Mouse (Mus musculus) hindbrain, postnatal 0 days (tissue): ENCODE measurements at regions not wholly inside any gene's neighbourhood (a gene's known extent, or its start where the extent isn't known, plus 50 kb on each side); places are given as distances from the start of the nearest gene placed in this dataset.
"Not testable (repeated sequence)": the region's sequence is repeated elsewhere in the genome, so short reads cannot be mapped to it uniquely, and the experiment has no call there.

Experiments
- ATAC-seq: fragments of 200-750 bp; cut with Nextera tagmentation; 2 replicates; pipeline ENCODE4 v1.8.0; 2017; ENCODE audit warnings: mild to moderate bottlenecking, moderate TSS enrichment, moderate library complexity
- DNase-seq: peaks from one replicate; pipeline ENCODE4 v3.0.0-alpha.2; 2015; ENCODE audit warnings: low spot score
- H3K27ac ChIP-seq: fragments of 300-500 bp; sonication (generic); 2 replicates; pipeline ENCODE4 v1.5.1; 2014; ENCODE audit warnings: mild to moderate bottlenecking
- H3K27me3 ChIP-seq: fragments of 300-500 bp; sonication (generic); 2 replicates; pipeline ENCODE4 v1.6.1; 2014; ENCODE audit warnings: low read length, mixed read lengths; ENCODE audit not compliant: insufficient read depth
- H3K36me3 ChIP-seq: fragments of 300-500 bp; sonication (generic); 2 replicates; pipeline ENCODE4 v1.6.1; 2014; ENCODE audit warnings: low read length, mixed read lengths; ENCODE audit not compliant: insufficient read depth
- H3K4me1 ChIP-seq: fragments of 300-500 bp; sonication (generic); 2 replicates; pipeline ENCODE4 v1.6.1; 2014; ENCODE audit warnings: antibody characterized with exemption, low read length, mixed read lengths; ENCODE audit not compliant: insufficient read depth
- H3K4me2 ChIP-seq: fragments of 300-500 bp; sonication (generic); 2 replicates; pipeline ENCODE4 v1.6.1; 2014; ENCODE audit warnings: low read depth, mild to moderate bottlenecking, low read length, moderate library complexity, mixed read lengths
- H3K4me3 ChIP-seq: fragments of 300-500 bp; sonication (generic); 2 replicates; pipeline ENCODE4 v1.5.1; 2014; ENCODE audit warnings: low read length
- H3K9ac ChIP-seq: fragments of 300-500 bp; sonication (generic); replicated peaks from 2 replicates; pipeline ENCODE4 v1.6.1; 2014; ENCODE audit warnings: mild to moderate bottlenecking, low read length, moderate library complexity, mixed read lengths
- H3K9me3 ChIP-seq: fragments of 300-500 bp; sonication (generic); 2 replicates; pipeline ENCODE4 v1.6.1; 2016; ENCODE audit warnings: low read length, mixed read lengths
- CTCF ChIP-seq: IDR thresholded peaks from 2 replicates; pipeline ENCODE4 v1.5.1; 2016; ENCODE audit warnings: antibody characterized with exemption, control low read depth, low read depth
- WGBS: fragments of 180-500 bp; shearing (Covaris S2); extraction: QIAGEN DNeasy Blood & Tissue Kit; methylation state at CpG from one replicate; pipeline ENCODE4 v1.1.7; 2014; 5-methylcytosine and 5-hydroxymethylcytosine counted together

DNA sequence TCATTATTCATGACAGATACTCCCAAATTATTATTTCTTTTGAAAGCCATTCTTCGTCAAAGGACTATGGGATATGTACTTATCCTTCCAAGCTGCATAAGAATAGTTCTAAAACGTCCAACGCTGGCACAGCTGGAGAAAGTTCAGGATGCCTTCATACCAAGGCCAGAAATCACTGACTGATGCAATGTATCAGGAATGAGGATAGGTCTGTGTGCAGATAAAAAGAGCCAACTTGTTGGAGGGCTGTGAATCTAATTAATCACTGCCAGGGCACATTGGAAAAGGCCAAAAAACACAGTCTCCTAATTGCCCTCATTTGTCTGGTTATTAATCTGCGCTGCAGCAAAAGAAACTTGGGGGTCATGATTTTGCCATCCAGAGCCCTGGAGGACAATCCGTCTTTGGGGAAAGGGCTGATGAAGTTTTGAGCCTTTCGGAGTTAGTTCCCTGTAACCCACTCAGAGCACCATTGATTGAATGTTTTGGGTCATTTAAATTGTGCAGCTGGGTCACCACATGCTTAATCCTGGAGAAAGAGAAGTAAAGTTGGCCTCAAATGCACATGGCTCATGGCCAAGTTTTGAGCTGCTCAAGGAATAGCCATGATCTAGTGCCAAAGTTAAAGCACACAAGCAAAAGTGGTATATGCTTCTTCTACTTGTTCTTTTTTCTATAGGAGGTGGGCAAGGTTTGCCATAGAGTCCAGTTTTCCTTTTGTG is 248.0 kb upstream of the Sfrp2 start:
- Histone ChIP-seq H3K27ac (no peak overlapping the region), H3K36me3 (no peaks in the 10 kb centered on the region), H3K9me3 (no peaks in the 10 kb centered on the region), H3K27me3 (no peaks in the 10 kb centered on the region), H3K4me2 (no peak overlapping the region), H3K4me3 (no peak overlapping the region), H3K4me1 (no peaks in the 10 kb centered on the region), H3K9ac (no peak overlapping the region)
- DNase-seq (peak; percentile 74), ATAC-seq (no peak)
- 45% methylated on average over 6 of the region's 6 CpGs for WGBS
- TF ChIP-seq CTCF, result no peak

DNA sequence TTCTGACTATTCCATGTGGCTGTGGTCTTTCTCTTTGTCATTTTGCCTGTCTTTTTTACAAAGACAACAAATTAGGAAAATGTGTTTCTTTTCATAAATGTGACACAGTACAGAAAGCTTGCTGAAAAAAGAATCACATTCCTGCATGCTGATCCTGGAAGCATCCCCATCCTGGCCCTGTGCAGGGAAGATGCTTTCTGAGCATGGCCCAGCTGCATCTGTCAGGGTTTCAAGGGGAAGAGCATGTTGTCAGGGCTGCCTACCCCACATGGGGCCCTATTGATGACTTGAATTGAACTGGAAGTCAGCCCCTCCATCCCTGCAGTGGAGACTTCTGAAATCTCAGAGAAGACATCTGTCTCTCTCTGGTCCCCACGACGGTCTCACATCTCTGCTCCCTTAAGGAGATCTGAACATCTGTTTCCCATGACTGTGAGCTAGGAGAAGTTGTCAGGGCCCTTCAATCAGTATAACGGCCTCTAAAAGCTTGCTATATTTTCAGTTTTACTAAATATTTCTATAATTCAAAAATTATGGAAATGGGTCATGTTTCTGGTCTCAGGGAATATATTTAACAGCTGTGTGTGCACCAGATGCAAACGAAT is 235.8 kb upstream of the Sfrp2 start:
- 66% methylated on average over 4 of the region's 4 CpGs for WGBS
- H3K4me2 ChIP-seq, result no peak overlapping the region

DNA sequence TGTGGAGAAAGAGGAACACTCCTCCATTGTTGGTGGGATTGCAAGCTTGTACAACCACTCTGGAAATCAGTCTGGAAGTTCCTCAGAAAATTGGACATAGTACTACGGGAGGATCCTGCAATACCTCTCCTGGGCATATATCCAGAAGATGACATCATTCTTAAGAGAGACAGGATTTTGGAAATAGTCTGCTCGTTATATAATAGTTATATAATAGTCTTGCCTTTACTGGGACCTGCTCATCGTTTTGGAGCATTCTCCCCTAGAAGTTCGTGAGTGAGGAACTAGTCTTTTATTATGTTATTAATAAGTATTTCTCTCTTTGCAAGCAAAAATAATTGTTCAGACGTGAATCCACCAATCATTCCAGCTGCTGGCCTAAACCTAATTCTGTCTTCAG is 229.5 kb upstream of the Sfrp2 start:
- not testable (repeated sequence) for H3K4me1 ChIP-seq, H3K9ac ChIP-seq, H3K4me3 ChIP-seq, H3K9me3 ChIP-seq, DNase-seq, H3K27me3 ChIP-seq, H3K36me3 ChIP-seq, H3K27ac ChIP-seq, H3K4me2 ChIP-seq, ATAC-seq
- 67% methylated on average over 5 of the region's 5 CpGs for WGBS

More for the DNA sequence above, 235.8 kb upstream of the Sfrp2 start:
- Histone ChIP-seq H3K9ac (no peak overlapping the region), H3K9me3 (no peaks in the 10 kb centered on the region), H3K27ac (no peak overlapping the region), H3K36me3 (no peaks in the 10 kb centered on the region), H3K4me1 (no peaks in the 10 kb centered on the region), H3K27me3 (no peaks in the 10 kb centered on the region), H3K4me3 (no peak overlapping the region)
- DNase-seq, result no peak
- no peak for TF ChIP-seq CTCF
- no peak for ATAC-seq

- H3K4me2 ChIP-seq, result no peak overlapping the region
- H3K9ac ChIP-seq, result no peak overlapping the region
- H3K4me1 ChIP-seq, result no peaks in the 10 kb centered on the region
- ATAC-seq (no peak), DNase-seq (peak; percentile 10)
- no peak overlapping the region for H3K27ac ChIP-seq
- no peaks in the 10 kb centered on the region for H3K27me3 ChIP-seq
- H3K9me3 ChIP-seq, result no peaks in the 10 kb centered on the region
- TF ChIP-seq CTCF, result no peak
- 47% methylated on average over 4 of the region's 4 CpGs for WGBS
- H3K4me3 ChIP-seq, result no peak overlapping the region
- no peaks in the 10 kb centered on the region for H3K36me3 ChIP-seq
These were observed 228.9 kb upstream of the Sfrp2 start for GRCm38 (mm10) chr3:83537231-83537630.

GRCm38 (mm10) chr3:83537711-83538110 is 228.4 kb upstream of the Sfrp2 start:
- H3K36me3 ChIP-seq, result no peaks in the 10 kb centered on the region
- no peak overlapping the region for H3K4me2 ChIP-seq
- DNase-seq, result no peak
- no peak overlapping the region for H3K27ac ChIP-seq
- ATAC-seq, result no peak
- H3K4me3 ChIP-seq, result no peak overlapping the region
- no peak for TF ChIP-seq CTCF
- no peak overlapping the region for H3K9ac ChIP-seq
- 69% methylated on average over 7 of the region's 7 CpGs for WGBS
- no peaks in the 10 kb centered on the region for H3K9me3 ChIP-seq
- H3K27me3 ChIP-seq, result no peaks in the 10 kb centered on the region
- no peaks in the 10 kb centered on the region for H3K4me1 ChIP-seq

- H3K27ac ChIP-seq, result no peak overlapping the region
- H3K9me3 ChIP-seq, result no peaks in the 10 kb centered on the region
- no peaks in the 10 kb centered on the region for H3K36me3 ChIP-seq
- no peaks in the 10 kb centered on the region for H3K27me3 ChIP-seq
- WGBS, result 73% methylated on average over 2 of the region's 2 CpGs
- ATAC-seq, result no peak
- no peak overlapping the region for H3K9ac ChIP-seq
- no peaks in the 10 kb centered on the region for H3K4me1 ChIP-seq
- TF ChIP-seq CTCF, result no peak
- H3K4me3 ChIP-seq, result no peak overlapping the region
- no peak for DNase-seq
- no peak overlapping the region for H3K4me2 ChIP-seq
These were observed 227.2 kb upstream of the Sfrp2 start for GRCm38 (mm10) chr3:83538898-83539297.
